ENCODE assay signal across 8 mouse cellular contexts in genomic region chr7:114580426-114580825, GRCm38 (mm10). TPM values are rescaled to one million over a fixed set of nuclear protein-coding genes. Genes with fewer than 3 reads are reported as not detected.
DNase-seq lines count a peak whose midpoint lies in the region; ATAC-seq lines count a peak whose summit lies in the region.

No protein-coding gene starts in this region.

- H3K9me3 ChIP-seq in liver, embryonic 11.5 days (ENCODE audit: control insufficient read depth, low read length), result no peaks in the 10 kb centered on the region
- no peaks in the 10 kb centered on the region for H3K9me3 ChIP-seq in hindbrain, embryonic 14.5 days (ENCODE audit: control insufficient read depth, low read length)

- no peaks in the 10 kb centered on the region for H3K36me3 ChIP-seq in liver, embryonic 11.5 days (ENCODE audit: control insufficient read depth, insufficient read depth, low read length)
- H3K36me3 ChIP-seq in hindbrain, embryonic 14.5 days (replicated peaks; ENCODE audit: control insufficient read depth, insufficient read depth), result no peaks in the 10 kb centered on the region

- DNase-seq in liver, result peak; percentile 17
- no peak for DNase-seq in liver, embryonic 11.5 days (ENCODE audit: low spot score)
- peak; percentile 83 for DNase-seq in Muller cell, postnatal 12 days (ENCODE audit: inconsistent ontology term)
- peak; percentile 39 for DNase-seq in cerebellum, adult 8-10 months
- DNase-seq in hindbrain, embryonic 14.5 days (ENCODE audit: low spot score), result peak; percentile 89
- peak; percentile 45 to 74 for DNase-seq in left cerebral cortex, adult 18-20 months (ENCODE audit: low spot score in 2 of 2)
- peak; percentile 33 for DNase-seq in retina, adult 2 months (ENCODE audit: low read depth, low spot score)
- DNase-seq in spleen, adult 12 weeks (ENCODE audit: low spot score), result no peak

- no peaks in the 10 kb centered on the region; the same call in 1 of the 2 replicates for H3K27me3 ChIP-seq in liver, embryonic 11.5 days (replicated peaks; ENCODE audit: control insufficient read depth, insufficient read depth, low read length)
- H3K27me3 ChIP-seq in hindbrain, embryonic 14.5 days (ENCODE audit: control insufficient read depth, insufficient read depth, low read length), result no peaks in the 10 kb centered on the region

- H3K27ac ChIP-seq in liver, embryonic 11.5 days (ENCODE audit: low read depth, low read length), result no peak overlapping the region
- no peak overlapping the region for H3K27ac ChIP-seq in hindbrain, embryonic 14.5 days

- 13% methylated on average over 4 of the region's 4 CpGs for whole genome bisulfite sequencing in liver, embryonic 11.5 days
- WGBS in hindbrain, embryonic 14.5 days, result 2% methylated on average over 4 of the region's 4 CpGs

- no peak overlapping the region for H3K4me3 ChIP-seq in liver, embryonic 11.5 days (ENCODE audit: low read depth, low read length)
- H3K4me3 ChIP-seq in hindbrain, embryonic 14.5 days (replicated peaks; ENCODE audit: low read length), result no peak overlapping the region

- H3K4me1 ChIP-seq in liver, embryonic 11.5 days (replicated peaks; ENCODE audit: control insufficient read depth, insufficient read depth, low read length), result no peaks in the 10 kb centered on the region
- no peaks in the 10 kb centered on the region for H3K4me1 ChIP-seq in hindbrain, embryonic 14.5 days (replicated peaks; ENCODE audit: control insufficient read depth, insufficient read depth, low read length)

- no peak overlapping the region for H3K9ac ChIP-seq in liver, embryonic 11.5 days (ENCODE audit: low read depth, low read length)
- H3K9ac ChIP-seq in hindbrain, embryonic 14.5 days, result no peak overlapping the region

- no peak overlapping the region for H3K4me2 ChIP-seq in liver, embryonic 11.5 days
- no peak overlapping the region for H3K4me2 ChIP-seq in hindbrain, embryonic 14.5 days (replicated peaks)

- no peak for ATAC-seq in liver, embryonic 11.5 days (replicated peaks; ENCODE audit: low FRiP score)
- ATAC-seq in hindbrain, embryonic 14.5 days (ENCODE audit: low FRiP score), result no peak

RNA-seq across cellular contexts. Expression of gene Cyp2r1, which starts 17.7 kb away (rescaled TPM):
- polyA plus RNA-seq in liver, embryonic 11.5 days (2014; fragmentation: Nextera tagmentation; extraction: Ambion mirVana), result 0.80 and 1.2 TPM in 2 replicates
- 0.94 and 1.2 TPM in 2 replicates for polyA plus RNA-seq in hindbrain, embryonic 14.5 days (2014; fragmentation: Nextera tagmentation; extraction: Ambion mirVana)
- total RNA-seq in left cerebral cortex, adult 18-20 months (2021), result 1 to 10 TPM in 1 of 2 experiments, under 1 TPM in 1; 0.93 to 1.7 TPM

RNA-seq across cellular contexts. Expression of gene Calca, which starts 55.7 kb away (rescaled TPM):
- 0.35 and 1.4 TPM in 2 replicates for polyA plus RNA-seq in liver, embryonic 11.5 days (2014; fragmentation: Nextera tagmentation; extraction: Ambion mirVana)
- 23.1 and 28.3 TPM in 2 replicates for polyA plus RNA-seq in hindbrain, embryonic 14.5 days (2014; fragmentation: Nextera tagmentation; extraction: Ambion mirVana)
- total RNA-seq in left cerebral cortex, adult 18-20 months (2021), result 1 to 10 TPM in 1 of 2 experiments, under 1 TPM in 1; 0.98 to 1.2 TPM

Comparison
In these comparisons a context has a peak if more than half of its experiments do, and no peak if none do; other contexts are left out.
1. DNase-seq: peak in liver (single experiment), Muller cell, postnatal 12 days (single experiment), cerebellum, adult 8-10 months (single experiment), hindbrain, embryonic 14.5 days (single experiment), left cerebral cortex, adult 18-20 months (2 of 2) and retina, adult 2 months (single experiment); none in liver, embryonic 11.5 days (single experiment) and spleen, adult 12 weeks (single experiment).